Mouse (Mus musculus) spleen, postnatal 4 days (tissue): ENCODE data around the gene Hsf2bp.

Experiments used
- DNase-seq, 2 experiments: peaks; one replicate each; pipeline ENCODE4 v3.0.0; 2022; ENCODE audit warnings: low spot score in 2 of 2

Gene Hsf2bp

GRCm38 (mm10) chr17:32031684-32032083 lies 4.5 kb downstream of the Hsf2bp start:
- no peak for DNase-seq

DNA sequence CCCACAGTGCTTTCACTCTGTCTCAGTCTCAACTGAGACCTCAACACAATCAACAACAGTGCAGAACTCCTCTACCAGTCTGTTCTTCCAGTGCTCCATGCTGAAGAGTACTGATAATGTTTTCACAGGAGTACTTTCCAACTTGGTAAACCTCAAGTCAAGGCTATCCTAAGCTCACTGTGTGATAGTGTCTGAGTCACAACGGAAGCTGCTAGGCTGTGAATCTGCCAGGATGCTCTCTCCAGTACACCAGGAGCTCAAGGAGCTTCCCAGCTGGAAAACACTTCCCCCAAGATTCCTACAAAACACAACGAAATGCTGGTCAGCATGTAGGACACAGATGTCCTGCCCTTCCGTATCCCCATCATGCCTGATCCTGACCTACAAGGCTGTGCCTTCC lies 7.8 kb downstream of the Hsf2bp start:
- DNase-seq, result no peak

GRCm38 (mm10) chr17:32027666-32028065 lies 8.5 kb downstream of the Hsf2bp start:
- no peak for DNase-seq

- DNase-seq, result peak; percentile 54 to 75
These were observed 10.8 kb downstream of the Hsf2bp start for GRCm38 (mm10) chr17:32025386-32025785.

- no peak for DNase-seq
These were observed 11.5 kb downstream of the Hsf2bp start for GRCm38 (mm10) chr17:32024671-32025073.

- DNase-seq, result no peak
These were observed 13.1 kb downstream of the Hsf2bp start for GRCm38 (mm10) chr17:32023088-32023487.

GRCm38 (mm10) chr17:32022551-32022950 lies 13.6 kb downstream of the Hsf2bp start:
- no peak for DNase-seq

DNA sequence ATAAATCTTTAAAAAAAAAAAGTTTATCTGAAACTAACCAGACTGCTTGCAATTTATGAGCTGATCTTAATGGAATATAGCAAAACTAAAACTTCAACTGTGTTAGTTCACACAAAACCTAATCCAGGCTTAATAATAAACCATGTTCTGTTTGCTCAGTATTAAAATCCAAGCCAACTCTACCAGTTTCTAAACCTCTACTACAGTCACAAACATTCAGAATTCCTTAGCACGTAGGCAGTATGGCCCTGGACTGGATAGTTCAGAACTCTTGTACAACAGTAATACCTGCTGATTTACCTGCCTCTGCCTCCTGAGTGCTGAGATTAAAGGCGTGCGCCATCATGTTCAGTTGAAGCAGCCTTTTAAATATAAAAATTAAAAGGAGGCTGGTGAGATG lies 14.2 kb downstream of the Hsf2bp start:
- no peak for DNase-seq

DNA sequence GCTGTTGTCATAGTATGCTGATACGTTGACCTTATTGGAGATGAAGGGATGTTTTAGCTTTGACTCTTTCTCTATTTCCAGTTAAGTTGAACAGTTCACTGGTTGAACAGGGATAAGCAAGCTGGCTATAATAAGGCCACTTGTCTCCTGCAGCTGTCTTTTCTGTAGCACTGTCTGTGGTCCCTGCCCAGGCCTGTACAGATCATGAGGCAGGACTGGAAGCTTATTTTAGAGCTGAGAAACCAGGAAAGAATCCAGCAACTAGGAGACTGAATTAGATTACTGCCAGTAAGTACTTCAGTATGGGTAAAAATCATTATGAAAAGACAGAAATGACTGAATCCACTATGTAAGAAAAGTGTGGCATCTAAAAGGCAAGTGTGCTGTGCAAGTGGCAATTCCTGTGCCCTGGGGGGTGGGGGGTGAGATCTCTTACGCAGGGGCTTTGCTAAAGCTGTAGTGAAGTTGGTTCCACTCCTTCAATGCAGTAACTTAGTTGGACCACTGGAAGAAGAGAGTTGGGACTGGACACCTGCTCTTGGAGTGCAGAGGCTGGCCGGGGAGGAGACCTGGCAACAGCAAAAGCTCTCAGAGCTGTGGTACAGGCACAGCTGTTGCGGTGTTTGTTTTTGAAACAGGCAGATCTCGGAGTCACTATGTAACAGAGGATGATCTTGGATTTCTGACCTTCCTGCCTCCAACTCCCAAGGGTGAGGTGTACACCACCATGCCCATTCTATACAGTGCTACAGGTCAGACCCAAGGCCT lies 17.8 kb downstream of the Hsf2bp start:
- no peak for DNase-seq

- DNase-seq, result no peak
These were observed 19.7 kb downstream of the Hsf2bp start for GRCm38 (mm10) chr17:32016481-32016880.

GRCm38 (mm10) chr17:32013659-32014058 lies 22.5 kb downstream of the Hsf2bp start:
- DNase-seq, result no peak

DNA sequence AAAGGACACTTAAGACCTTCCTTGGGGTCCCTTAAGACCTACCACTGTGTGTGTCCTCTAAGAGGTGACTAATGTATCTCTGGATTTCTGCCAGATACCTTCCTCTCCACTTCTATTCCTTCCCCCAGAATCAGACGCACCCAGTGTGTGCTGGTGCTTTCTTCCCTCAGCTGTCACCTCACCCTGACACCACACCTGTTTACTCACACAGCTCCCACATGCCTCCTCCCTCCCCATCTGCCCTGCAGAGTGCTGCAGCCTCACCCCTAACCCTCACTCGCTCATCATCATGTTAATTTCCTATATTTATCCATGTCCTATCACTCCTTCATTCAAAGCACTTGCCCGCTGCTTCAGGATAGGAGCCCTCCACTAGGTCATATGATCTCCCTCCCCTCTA lies 23.9 kb downstream of the Hsf2bp start:
- DNase-seq, result no peak

DNA sequence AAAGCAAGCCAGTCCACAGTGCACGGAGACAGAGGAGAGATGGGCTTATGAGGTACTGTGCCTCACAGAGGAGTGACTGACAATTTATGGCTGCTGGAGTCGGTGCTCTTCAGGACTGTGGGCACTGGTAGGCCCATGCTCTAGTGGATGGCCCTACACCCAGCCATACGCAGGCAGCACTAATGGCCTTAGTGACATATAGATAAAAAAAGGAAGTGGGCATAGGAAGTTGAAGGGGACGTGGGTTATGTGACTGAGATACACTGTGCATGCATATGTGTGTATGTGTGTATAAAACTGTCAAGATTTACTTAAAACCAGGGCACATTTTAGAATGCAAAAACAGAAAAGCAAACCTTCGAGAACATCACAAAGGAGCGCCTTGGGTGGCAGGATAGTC lies 24.5 kb downstream of the Hsf2bp start:
- DNase-seq, result no peak

DNA sequence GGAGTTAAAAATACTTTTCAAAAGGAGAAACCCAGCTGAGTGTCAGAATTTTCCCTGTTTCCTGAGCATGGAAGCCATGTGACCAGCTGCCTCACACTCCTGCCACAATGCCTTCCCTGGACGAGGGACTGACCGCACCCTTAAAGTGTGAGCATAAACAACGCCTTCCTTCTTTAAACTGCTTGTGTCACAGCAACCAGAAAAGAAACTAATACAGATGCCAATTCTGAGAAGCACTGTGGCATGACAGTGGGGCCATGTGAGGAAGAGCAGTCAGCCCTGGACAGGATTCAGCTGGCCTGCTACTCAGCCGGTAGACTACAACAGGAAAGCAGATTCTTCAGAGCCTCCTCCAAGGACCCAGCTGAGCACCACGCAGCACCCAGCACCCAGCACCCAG lies 29.3 kb downstream of the Hsf2bp start:
- no peak for DNase-seq

DNA sequence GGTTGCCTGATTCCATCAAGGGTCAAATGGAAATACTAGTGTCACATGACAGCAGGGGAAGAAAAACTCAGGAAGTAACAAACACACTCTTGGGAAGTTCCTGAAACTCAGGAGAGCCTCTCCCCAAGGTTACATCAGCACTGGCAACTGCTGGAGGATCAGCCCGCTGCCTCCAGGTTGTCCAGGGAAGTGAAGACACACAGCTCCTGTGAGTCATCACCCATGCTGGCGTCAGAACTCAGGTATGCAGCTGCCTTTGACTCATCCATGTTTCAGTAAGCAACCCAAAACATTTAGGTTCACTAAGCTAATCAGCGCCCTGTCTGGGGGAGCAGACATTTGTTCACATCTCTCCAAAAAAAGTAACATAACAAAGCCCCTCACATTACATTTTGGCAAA lies 32.9 kb downstream of the Hsf2bp start:
- DNase-seq, result no peak

DNA sequence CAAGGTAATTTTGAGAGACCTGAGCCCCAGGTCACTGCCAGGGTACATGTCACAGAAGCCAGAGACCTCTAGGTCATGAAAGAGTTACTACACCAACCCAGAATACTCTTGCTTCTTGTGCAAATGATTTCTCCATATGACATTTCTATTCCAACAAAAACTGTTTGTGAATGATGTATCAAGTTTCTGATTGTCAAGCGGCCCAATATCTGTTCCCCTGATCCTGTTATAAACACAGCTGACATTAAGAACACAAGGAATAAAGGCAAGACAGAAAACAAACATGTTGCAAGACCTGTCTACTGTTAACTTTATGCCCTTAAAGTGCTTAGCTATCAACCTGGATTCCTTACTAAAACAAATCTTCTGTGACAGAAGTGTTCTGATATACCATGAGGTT lies 37.8 kb downstream of the Hsf2bp start:
- DNase-seq, result no peak

DNA sequence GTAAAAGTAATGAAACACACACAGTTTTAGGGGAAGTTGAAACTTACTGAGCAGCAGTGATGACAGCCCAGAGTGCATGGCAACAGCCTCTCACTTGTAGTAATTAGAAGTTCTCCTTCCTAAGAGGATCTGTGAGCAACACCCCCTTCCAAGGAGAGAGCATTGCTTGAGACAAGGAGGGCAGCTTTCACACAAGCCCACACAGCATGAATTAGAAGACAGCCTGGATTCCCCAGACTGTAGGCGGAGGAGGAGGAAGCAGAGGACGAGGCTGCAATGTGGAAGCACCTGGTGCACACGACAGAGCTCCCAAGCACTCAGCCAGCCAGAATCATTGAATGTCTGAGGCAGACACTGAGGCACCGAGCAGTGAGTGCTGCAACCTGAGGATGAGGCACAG lies 39.8 kb downstream of the Hsf2bp start:
- DNase-seq, result no peak

GRCm38 (mm10) chr17:31995784-31996183 lies 40.4 kb downstream of the Hsf2bp start:
- DNase-seq, result no peak

GRCm38 (mm10) chr17:31994132-31994531 lies 42.0 kb downstream of the Hsf2bp start:
- DNase-seq, result no peak

DNA sequence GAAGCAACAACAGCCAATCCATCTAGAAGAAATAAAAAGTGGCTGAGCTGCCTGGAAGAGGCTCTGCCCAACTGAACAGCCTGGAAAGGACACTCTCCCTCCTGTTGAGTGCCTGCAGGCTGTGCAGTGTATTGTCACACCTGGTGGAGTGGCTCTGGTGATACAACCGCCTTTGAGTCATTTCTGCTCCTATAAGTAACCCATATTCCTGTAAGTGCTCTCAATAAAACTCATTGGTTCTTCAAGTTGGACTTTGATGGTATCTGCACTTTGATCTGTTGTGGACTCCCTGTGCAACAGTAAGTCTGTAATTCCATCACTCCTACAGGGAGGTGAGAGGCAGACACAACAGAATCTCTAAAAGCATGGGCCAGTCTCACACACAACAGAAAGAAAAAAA lies 42.8 kb downstream of the Hsf2bp start:
- no peak for DNase-seq

DNA sequence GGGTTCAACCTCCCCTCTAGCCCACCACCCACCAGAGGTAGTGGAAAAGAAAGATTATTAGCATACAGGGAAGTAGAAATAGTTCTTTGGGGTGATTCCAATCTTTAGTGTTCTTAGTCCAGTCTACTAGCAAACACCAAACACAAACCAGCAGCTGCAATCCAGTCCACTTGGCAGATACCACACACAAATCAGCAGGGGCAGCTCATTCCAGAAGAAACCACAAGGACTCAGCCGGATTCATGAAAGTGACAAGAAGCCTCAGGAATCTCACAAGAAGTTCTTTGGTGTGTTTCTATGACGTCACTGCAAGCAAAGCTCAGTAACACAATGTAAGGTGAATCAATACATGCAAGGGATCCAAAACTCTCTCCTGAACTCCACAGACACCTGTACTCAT lies 44.1 kb downstream of the Hsf2bp start:
- no peak for DNase-seq

GRCm38 (mm10) chr17:31989035-31989434 lies 47.1 kb downstream of the Hsf2bp start:
- DNase-seq, result no peak

- no peak for DNase-seq
These were observed 49.2 kb downstream of the Hsf2bp start for GRCm38 (mm10) chr17:31986915-31987314.

GRCm38 (mm10) chr17:31983491-31983890 lies 52.7 kb downstream of the Hsf2bp start:
- DNase-seq, result no peak
